Mouse (Mus musculus) liver, embryonic 11.5 days (tissue): ENCODE data around the gene Olfr150. TPM values are rescaled to one million over a fixed set of nuclear protein-coding genes. Genes with fewer than 3 reads are reported as not detected.

Source experiments
- polyA plus RNA-seq: library from polyadenylated mRNA; unstranded; fragments of >200 nt; fragmentation: Nextera tagmentation; extraction: Ambion mirVana; gene quantifications from 2 replicates; pipeline ENCODE4 v1.2.1, GENCODE M21; 2014

Olfr150 gene
- polyA plus RNA-seq, 1 experiment from 2014 or later = not detected

Other genes with a start within 250 kb of the Olfr150 start
- not detected in 2 replicates for gene Olfr44, start 237.0 kb upstream of the Olfr150 start, polyA plus RNA-seq
- not detected in 2 replicates for gene Olfr957, start 215.2 kb upstream of the Olfr150 start, polyA plus RNA-seq
- not detected in 2 replicates for gene Olfr958, start 176.9 kb upstream of the Olfr150 start, polyA plus RNA-seq
- not detected in 2 replicates for gene Olfr959, start 155.4 kb upstream of the Olfr150 start, polyA plus RNA-seq
- gene AW551984, start 126.6 kb upstream of the Olfr150 start, polyA plus RNA-seq = 10.6 and 13.7 TPM in 2 replicates
- gene Olfr148, start 120.3 kb upstream of the Olfr150 start, polyA plus RNA-seq = not detected in 2 replicates
- gene Olfr960, start 109.6 kb upstream of the Olfr150 start, polyA plus RNA-seq = not detected in 2 replicates
- not detected in 2 replicates for gene Olfr961, start 85.9 kb upstream of the Olfr150 start, polyA plus RNA-seq
- not detected in 2 replicates for gene Olfr963, start 63.8 kb upstream of the Olfr150 start, polyA plus RNA-seq
- not detected in 2 replicates for gene Olfr149, start 23.9 kb upstream of the Olfr150 start, polyA plus RNA-seq
- gene Olfr965, start 19.6 kb upstream of the Olfr150 start, polyA plus RNA-seq = not detected in 2 replicates
- gene Olfr967, start 15.3 kb downstream of the Olfr150 start, polyA plus RNA-seq = not detected in 2 replicates
- gene Olfr968, start 52.3 kb downstream of the Olfr150 start, polyA plus RNA-seq = not detected in 2 replicates
- not detected in 2 replicates for gene Olfr969, start 60.0 kb downstream of the Olfr150 start, polyA plus RNA-seq
- gene Olfr970, start 77.9 kb downstream of the Olfr150 start, polyA plus RNA-seq = not detected in 2 replicates
- not detected in 2 replicates for gene Olfr971, start 105.9 kb downstream of the Olfr150 start, polyA plus RNA-seq
- not detected in 2 replicates for gene Olfr972, start 135.4 kb downstream of the Olfr150 start, polyA plus RNA-seq
- gene Olfr229, start 176.4 kb downstream of the Olfr150 start, polyA plus RNA-seq = not detected in 2 replicates
- not detected in 2 replicates for gene Olfr974, start 206.5 kb downstream of the Olfr150 start, polyA plus RNA-seq
- not detected in 2 replicates for gene Olfr975, start 221.1 kb downstream of the Olfr150 start, polyA plus RNA-seq
- gene Olfr976, start 230.2 kb downstream of the Olfr150 start, polyA plus RNA-seq = not detected in 2 replicates